Mouse (Mus musculus) stomach, embryonic 14.5 days (tissue): ENCODE results near the gene Stub1. TPM values are rescaled to one million over a fixed set of nuclear protein-coding genes. Genes with fewer than 3 reads are reported as not detected.
"Not testable (repeated sequence)": the region's sequence is repeated elsewhere in the genome, so short reads cannot be mapped to it uniquely, and the experiment has no call there.

ENCODE experiments used
- ATAC-seq: fragments of 200-750 bp; cut with Nextera tagmentation; 2 replicates; pipeline ENCODE4 v1.8.0; 2017; ENCODE audit warnings: low read depth, moderate TSS enrichment; ENCODE audit not compliant: insufficient number of reproducible peaks, insufficient read depth, low FRiP score
- H3K27ac ChIP-seq: fragments of 300-500 bp; sonication (generic); 2 replicates; pipeline ENCODE4 v1.5.1; 2014; ENCODE audit warnings: mild to moderate bottlenecking, low read length, moderate library complexity, mixed read lengths
- H3K27me3 ChIP-seq: fragments of 300-500 bp; sonication (generic); 2 replicates; pipeline ENCODE4 v1.6.1; 2014; ENCODE audit warnings: low read length, control low read depth, mixed read lengths; ENCODE audit not compliant: control insufficient read depth, insufficient read depth
- H3K36me3 ChIP-seq: fragments of 300-500 bp; sonication (generic); 2 replicates; pipeline ENCODE4 v1.6.1; 2014; ENCODE audit warnings: mild to moderate bottlenecking, control low read depth, low read length, moderate library complexity, mixed read lengths; ENCODE audit not compliant: control insufficient read depth, insufficient read depth
- H3K4me1 ChIP-seq: fragments of 300-500 bp; sonication (generic); 2 replicates; pipeline ENCODE4 v1.6.1; 2014; ENCODE audit warnings: low read length, control low read depth, mixed read lengths; ENCODE audit not compliant: control insufficient read depth, insufficient read depth
- H3K4me2 ChIP-seq: fragments of 300-500 bp; sonication (generic); replicated peaks from 2 replicates; pipeline ENCODE4 v1.6.1; 2014; ENCODE audit warnings: low read depth, low read length, control low read depth
- H3K4me3 ChIP-seq: fragments of 300-500 bp; sonication (generic); 2 replicates; pipeline ENCODE4 v1.5.1; 2014; ENCODE audit warnings: low read depth, low read length, control low read depth
- H3K9ac ChIP-seq: fragments of 300-500 bp; sonication (generic); replicated peaks from 2 replicates; pipeline ENCODE4 v1.6.1; 2014; ENCODE audit warnings: low read depth, mild to moderate bottlenecking, control low read depth, low read length, moderate library complexity, mixed read lengths
- H3K9me3 ChIP-seq: fragments of 300-500 bp; sonication (generic); 2 replicates; pipeline ENCODE4 v1.6.1; 2016; ENCODE audit warnings: low read depth, low read length, control low read depth; ENCODE audit not compliant: control insufficient read depth
- whole genome bisulfite sequencing: fragments of 180-500 bp; shearing (Covaris S2); extraction: QIAGEN DNeasy Blood & Tissue Kit; methylation state at CpG from one replicate; pipeline ENCODE4 v1.1.7; 2014; 5-methylcytosine and 5-hydroxymethylcytosine counted together
- polyA plus RNA-seq: library from polyadenylated mRNA; unstranded; fragments of >200 nt; fragmentation: Nextera tagmentation; extraction: Ambion mirVana; gene quantifications from 2 replicates; pipeline ENCODE4 v1.2.1, GENCODE M21; 2014

Gene Stub1
- polyA plus RNA-seq, 1 experiment from 2014 or later: 347 TPM

GRCm38 (mm10) chr17:25872676-25873075 lies 39.5 kb upstream of the Stub1 start:
- H3K4me3 ChIP-seq: no peak overlapping the region
- 84% methylated on average over 3 of the region's 3 CpGs for WGBS
- H3K36me3 ChIP-seq: peaks cover 2% of the 10 kb centered on the region
- ATAC-seq: no peak
- H3K9ac ChIP-seq: no peak overlapping the region
- no peaks in the 10 kb centered on the region for H3K27me3 ChIP-seq
- no peak overlapping the region for H3K27ac ChIP-seq
- no peaks in the 10 kb centered on the region for H3K9me3 ChIP-seq
- H3K4me1 ChIP-seq: peaks cover 16% of the 10 kb centered on the region
- H3K4me2 ChIP-seq: no peak overlapping the region

DNA sequence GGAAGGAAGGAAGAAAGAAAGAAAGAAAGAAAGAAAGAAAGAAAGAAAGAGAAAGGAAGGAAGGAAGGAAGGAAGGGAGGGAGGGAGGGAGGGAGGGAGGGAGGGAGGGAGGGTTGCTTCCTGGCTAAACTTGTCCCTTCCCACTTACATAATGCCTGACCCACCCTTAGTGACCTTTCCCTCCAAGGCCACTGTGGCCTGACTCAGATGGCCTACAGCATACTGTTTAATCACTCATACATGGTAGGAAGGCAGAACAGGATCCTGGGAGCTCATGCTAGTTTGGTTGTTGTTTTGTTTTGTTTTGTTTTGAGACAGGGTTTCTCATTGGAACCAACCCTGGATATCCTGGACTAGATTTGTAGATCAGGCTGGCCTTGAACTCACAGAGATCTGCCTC lies 38.4 kb upstream of the Stub1 start:
- H3K4me3 ChIP-seq, H3K27ac ChIP-seq, H3K9me3 ChIP-seq, H3K27me3 ChIP-seq, H3K9ac ChIP-seq, H3K36me3 ChIP-seq, H3K4me2 ChIP-seq, ATAC-seq: not testable (repeated sequence)
- peaks cover 18% of the 10 kb centered on the region for H3K4me1 ChIP-seq

DNA sequence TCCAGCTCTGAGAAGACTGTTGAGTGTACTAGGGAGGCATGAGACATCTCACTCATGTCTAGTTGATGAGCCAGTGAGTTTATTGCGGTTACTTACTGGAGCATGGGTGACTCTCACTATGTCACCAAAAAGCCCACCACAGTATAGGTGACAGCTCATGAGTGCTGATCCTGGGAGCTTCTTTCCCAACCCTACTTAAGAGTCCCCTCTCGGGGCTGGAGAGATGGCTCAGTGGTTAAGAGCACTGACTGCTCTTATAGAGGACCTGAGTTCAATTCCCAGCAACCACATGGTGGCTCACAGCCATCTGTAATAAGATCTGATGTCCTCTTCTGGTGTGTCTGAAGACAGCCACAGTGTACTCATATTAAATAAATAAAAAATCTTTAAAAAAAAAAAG lies 36.8 kb upstream of the Stub1 start:
- WGBS: 83% methylated on average over 2 of the region's 2 CpGs
- Histone ChIP-seq H3K9ac (no peak overlapping the region), H3K4me2 (no peak overlapping the region), H3K36me3 (no peaks in the 10 kb centered on the region), H3K27ac (no peak overlapping the region), H3K9me3 (no peaks in the 10 kb centered on the region), H3K4me3 (no peak overlapping the region), H3K4me1 (peaks cover 10% of the 10 kb centered on the region; the same call in 1 of the 2 replicates), H3K27me3 (no peaks in the 10 kb centered on the region)
- ATAC-seq: no peak

- 84% methylated on average over 8 of the region's 8 CpGs for WGBS
- H3K9ac ChIP-seq: no peak overlapping the region
- no peak overlapping the region for H3K4me2 ChIP-seq
- no peak for ATAC-seq
- no peak overlapping the region for H3K4me3 ChIP-seq
- no peak overlapping the region for H3K27ac ChIP-seq
- no peaks in the 10 kb centered on the region for H3K9me3 ChIP-seq
- H3K36me3 ChIP-seq: no peaks in the 10 kb centered on the region
- H3K4me1 ChIP-seq: peaks cover 10% of the 10 kb centered on the region; the same call in 1 of the 2 replicates
- H3K27me3 ChIP-seq: no peaks in the 10 kb centered on the region
Observed at GRCm38 (mm10) chr17:25869498-25869897, 36.3 kb upstream of the Stub1 start.

- peak within 1 kb of the TSS; percentile 28; the same call in 1 of the 2 replicates for H3K9ac ChIP-seq
- H3K9me3 ChIP-seq: no peaks in the 10 kb centered on the region
- peaks cover 10% of the 10 kb centered on the region; the same call in 1 of the 2 replicates for H3K4me1 ChIP-seq
- peak within 1 kb of the TSS; percentile 67 for H3K4me3 ChIP-seq
- peak; percentile 84 for ATAC-seq
- peak within 1 kb of the TSS; percentile 66 for H3K27ac ChIP-seq
- no peaks in the 10 kb centered on the region for H3K27me3 ChIP-seq
- H3K4me2 ChIP-seq: peak within 1 kb of the TSS; percentile 99
- no peaks in the 10 kb centered on the region for H3K36me3 ChIP-seq
- WGBS: under 1% methylated on average over 24 of the region's 24 CpGs
Observed at GRCm38 (mm10) chr17:25868601-25869191, 35.5 kb upstream of the Stub1 start, which contains the start of gene Mcrip2. Mcrip2 (minus strand) TSS chr17:25868764.

- peak; percentile 1 for ATAC-seq
Observed at GRCm38 (mm10) chr17:25867836-25868600, 34.8 kb upstream of the Stub1 start.

DNA sequence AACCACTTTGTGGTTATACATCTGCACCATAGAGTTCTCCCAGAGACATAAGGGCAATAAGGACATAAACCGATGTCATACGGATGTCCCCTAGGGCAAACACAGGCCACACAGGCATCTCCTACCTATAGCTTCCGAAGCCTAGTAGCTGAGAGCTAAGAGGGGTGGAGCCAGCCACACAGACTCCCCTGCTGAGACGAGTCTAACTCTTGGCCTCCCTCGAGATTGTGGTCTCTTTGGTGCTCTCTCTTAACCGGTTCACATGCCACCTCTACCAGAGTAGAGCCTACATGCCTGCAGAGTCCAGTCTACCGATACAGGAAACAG lies 34.3 kb upstream of the Stub1 start:
- Histone ChIP-seq H3K27me3 (no peaks in the 10 kb centered on the region), H3K4me2 (peak overlapping the region; percentile 99), H3K27ac (no peak overlapping the region), H3K4me3 (peak overlapping the region; percentile 67), H3K36me3 (no peaks in the 10 kb centered on the region), H3K4me1 (peaks cover 10% of the 10 kb centered on the region; the same call in 1 of the 2 replicates), H3K9me3 (no peaks in the 10 kb centered on the region), H3K9ac (peak overlapping the region; percentile 28; the same call in 1 of the 2 replicates)
- ATAC-seq: no peak
- WGBS: 13% methylated on average over 7 of the region's 7 CpGs

More at GRCm38 (mm10) chr17:25867836-25868600, 34.8 kb upstream of the Stub1 start:
- H3K27ac ChIP-seq: peak overlapping the region; percentile 23; the same call in 1 of the 2 replicates
- no peaks in the 10 kb centered on the region for H3K36me3 ChIP-seq
- 2% methylated on average over 42 of the region's 42 CpGs for WGBS
- H3K4me3 ChIP-seq: peak overlapping the region; percentile 67
- H3K4me2 ChIP-seq: peak overlapping the region; percentile 99
- H3K4me1 ChIP-seq: peaks cover 10% of the 10 kb centered on the region; the same call in 1 of the 2 replicates
- H3K9me3 ChIP-seq: no peaks in the 10 kb centered on the region
- H3K27me3 ChIP-seq: no peaks in the 10 kb centered on the region
- H3K9ac ChIP-seq: peak overlapping the region; percentile 28; the same call in 1 of the 2 replicates

DNA sequence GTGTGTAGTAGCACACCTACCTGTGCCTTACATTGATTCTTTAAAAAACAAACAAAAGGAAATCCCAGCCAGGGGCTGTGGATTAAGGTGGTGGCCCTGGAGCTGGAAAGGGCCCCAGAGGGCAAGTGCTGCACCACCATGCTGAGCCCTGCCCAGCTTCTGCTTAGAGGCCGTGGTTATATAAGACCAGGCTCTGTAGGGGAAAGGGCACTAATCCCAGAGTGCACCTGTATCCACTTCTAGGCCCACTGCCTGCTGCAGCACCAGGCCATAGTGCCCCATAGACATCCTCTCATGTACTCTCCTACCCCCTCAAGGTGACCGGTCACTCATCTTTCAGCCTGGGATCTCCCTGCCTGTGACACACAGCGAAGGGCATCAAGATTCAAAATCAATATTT lies 33.0 kb upstream of the Stub1 start:
- no peak overlapping the region for H3K9ac ChIP-seq
- H3K4me1 ChIP-seq: peaks cover 10% of the 10 kb centered on the region; the same call in 1 of the 2 replicates
- no peak overlapping the region for H3K27ac ChIP-seq
- no peak overlapping the region for H3K4me3 ChIP-seq
- H3K36me3 ChIP-seq: no peaks in the 10 kb centered on the region
- no peaks in the 10 kb centered on the region for H3K9me3 ChIP-seq
- 85% methylated on average over 3 of the region's 3 CpGs for WGBS
- no peak overlapping the region for H3K4me2 ChIP-seq
- no peak for ATAC-seq
- no peaks in the 10 kb centered on the region for H3K27me3 ChIP-seq
